Mouse (Mus musculus) heart, embryonic 12.5 days (tissue): ENCODE measurements at regions not wholly inside any gene's neighbourhood (a gene's known extent, or its start where the extent isn't known, plus 50 kb on each side); places are given as distances from the start of the nearest gene placed in this dataset.

Source experiments
- ATAC-seq: fragments of 200-750 bp; cut with Nextera tagmentation; 2 replicates; pipeline ENCODE4 v1.8.0; 2017; ENCODE audit warnings: moderate TSS enrichment, moderate library complexity; ENCODE audit not compliant: insufficient number of reproducible peaks, low FRiP score
- H3K27ac ChIP-seq: fragments of 300-500 bp; sonication (generic); 2 replicates; pipeline ENCODE4 v1.5.1; 2016; ENCODE audit warnings: mild to moderate bottlenecking, moderate library complexity; ENCODE audit not compliant: poor library complexity, severe bottlenecking
- H3K27me3 ChIP-seq: fragments of 300-500 bp; sonication (generic); replicated peaks from 2 replicates; pipeline ENCODE4 v1.6.1; 2016; ENCODE audit warnings: mild to moderate bottlenecking, moderate library complexity
- H3K36me3 ChIP-seq: fragments of 300-500 bp; sonication (generic); 2 replicates; pipeline ENCODE4 v1.6.1; 2016; ENCODE audit warnings: mild to moderate bottlenecking, moderate library complexity
- H3K4me1 ChIP-seq: fragments of 300-500 bp; sonication (generic); replicated peaks from 2 replicates; pipeline ENCODE4 v1.6.1; 2016; ENCODE audit warnings: mild to moderate bottlenecking
- H3K4me2 ChIP-seq: fragments of 300-500 bp; sonication (generic); 2 replicates; pipeline ENCODE4 v1.6.1; 2016; ENCODE audit warnings: mild to moderate bottlenecking, moderate library complexity
- H3K4me3 ChIP-seq: fragments of 300-500 bp; sonication (generic); 2 replicates; pipeline ENCODE4 v1.5.1; 2016; ENCODE audit warnings: mild to moderate bottlenecking
- H3K9ac ChIP-seq: fragments of 300-500 bp; sonication (generic); 2 replicates; pipeline ENCODE4 v1.6.1; 2016; ENCODE audit warnings: mild to moderate bottlenecking, moderate library complexity
- H3K9me3 ChIP-seq: fragments of 300-500 bp; sonication (generic); replicated peaks from 2 replicates; pipeline ENCODE4 v1.6.1; 2016; ENCODE audit warnings: mild to moderate bottlenecking, moderate library complexity
- WGBS: fragments of 180-500 bp; shearing (Covaris S2); methylation state at CpG from one replicate; pipeline ENCODE4 v1.1.7; 2016; 5-methylcytosine and 5-hydroxymethylcytosine counted together

- H3K4me2 ChIP-seq: no peak overlapping the region
- H3K4me3 ChIP-seq: no peak overlapping the region
- no peaks in the 10 kb centered on the region for H3K36me3 ChIP-seq
- WGBS: 50% methylated on average over 4 of the region's 4 CpGs
- peaks cover 7% of the 10 kb centered on the region; the same call in 1 of the 2 replicates for H3K9me3 ChIP-seq
- H3K4me1 ChIP-seq: no peaks in the 10 kb centered on the region
- ATAC-seq: no peak
- no peak overlapping the region for H3K27ac ChIP-seq
- H3K27me3 ChIP-seq: no peaks in the 10 kb centered on the region
- no peak overlapping the region for H3K9ac ChIP-seq
Measured at GRCm38 (mm10) chr13:113713844-113714243, 50.4 kb upstream of the Hspb3 start.
